9 mouse cellular contexts compared by ENCODE assay signal in genomic region chr2:116838538-116839197, GRCm38 (mm10). TPM values are rescaled to one million over a fixed set of nuclear protein-coding genes. Genes with fewer than 3 reads are reported as not detected.
DNase-seq lines count a peak whose midpoint lies in the region; ATAC-seq lines count a peak whose summit lies in the region.
"Had no signal": no experiment of that assay in that cellular context is flagged by ENCODE, and none has a peak within 500 bp of the region (broad histone marks: within the 10 kb centered on the region; RNA-seq: fewer than 3 reads in every experiment).

No protein-coding gene starts in this region.

- ATAC-seq in forebrain, embryonic 14.5 days: peak; percentile 75
- ATAC-seq in intestine, embryonic 16.5 days: peak; percentile 52; the same call in 1 of the 2 replicates
- no peak for ATAC-seq in monocyte, adult 5-6 weeks (replicated peaks; ENCODE audit: insufficient number of reproducible peaks, low FRiP score, low TSS enrichment, poor library complexity, severe bottlenecking)

- WGBS in forebrain, embryonic 14.5 days: 26% methylated on average over 8 of the region's 8 CpGs
- 45% methylated on average over 8 of the region's 8 CpGs for WGBS in intestine, embryonic 16.5 days

- peak; percentile 42 for DNase-seq in layer of hippocampus, adult 11-12 months (ENCODE audit: low spot score)
- DNase-seq in layer of hippocampus, adult 9-10 months (ENCODE audit: low spot score): no peak
- peak; percentile 10 for DNase-seq in adrenal gland, adult 8-10 months
- peak; percentile 84 for DNase-seq in forebrain, embryonic 14.5 days (ENCODE audit: low spot score)
- DNase-seq in lung, adult 18-20 months: peak; percentile 13 to 31
- DNase-seq in retina, embryonic 14.5 days (ENCODE audit: low spot score): peak; percentile 81

- no peak overlapping the region for H3K27ac ChIP-seq in forebrain, embryonic 14.5 days (ENCODE audit: low read depth, low read length)
- no peak overlapping the region for H3K27ac ChIP-seq in intestine, embryonic 16.5 days (ENCODE audit: low read length)

- H3K36me3 ChIP-seq in forebrain, embryonic 14.5 days (ENCODE audit: control insufficient read depth, insufficient read depth, low read length): no peaks in the 10 kb centered on the region
- H3K36me3 ChIP-seq in intestine, embryonic 16.5 days (ENCODE audit: control insufficient read depth, insufficient read depth, low read length): no peaks in the 10 kb centered on the region

- no peaks in the 10 kb centered on the region for H3K9me3 ChIP-seq in forebrain, embryonic 14.5 days (replicated peaks; ENCODE audit: control insufficient read depth, low read length)
- no peaks in the 10 kb centered on the region for H3K9me3 ChIP-seq in intestine, embryonic 16.5 days (ENCODE audit: control insufficient read depth, low read length)

- no peak overlapping the region; the same call in 1 of the 2 replicates for H3K4me2 ChIP-seq in forebrain, embryonic 14.5 days (ENCODE audit: low read length)
- H3K4me2 ChIP-seq in intestine, embryonic 16.5 days (ENCODE audit: low read depth, low read length): no peak overlapping the region

- H3K4me3 ChIP-seq in forebrain, embryonic 14.5 days (ENCODE audit: low read depth, low read length): no peak overlapping the region
- H3K4me3 ChIP-seq in intestine, embryonic 16.5 days (ENCODE audit: low read length): no peak overlapping the region

- no peaks in the 10 kb centered on the region for H3K4me1 ChIP-seq in forebrain, embryonic 14.5 days (ENCODE audit: control insufficient read depth, insufficient read depth, low read length)
- no peaks in the 10 kb centered on the region for H3K4me1 ChIP-seq in intestine, embryonic 16.5 days (ENCODE audit: control insufficient read depth, insufficient read depth, low read length)

- H3K27me3 ChIP-seq in forebrain, embryonic 14.5 days (replicated peaks; ENCODE audit: control insufficient read depth, insufficient read depth, low read length): no peaks in the 10 kb centered on the region
- no peaks in the 10 kb centered on the region for H3K27me3 ChIP-seq in intestine, embryonic 16.5 days (replicated peaks; ENCODE audit: control insufficient read depth, insufficient read depth, low read length)

- H3K9ac ChIP-seq in forebrain, embryonic 14.5 days (ENCODE audit: low read length): no peak overlapping the region
- no peak overlapping the region for H3K9ac ChIP-seq in intestine, embryonic 16.5 days (ENCODE audit: low read depth, low read length)

RNA-seq across cellular contexts. Expression of gene Tmco5, which starts 39.8 kb away (rescaled TPM):
- total RNA-seq in adrenal gland, adult 8-10 months (2022): not detected
- polyA plus RNA-seq in forebrain, embryonic 14.5 days (2014; fragmentation: Nextera tagmentation; extraction: Ambion mirVana): not detected in 2 replicates
- polyA plus RNA-seq in intestine, embryonic 16.5 days (2015; fragmentation: Nextera tagmentation; extraction: Ambion mirVana): not detected in 2 replicates
- not detected in 3 replicates for total RNA-seq in monocyte, adult 5-6 weeks (2017)
- total RNA-seq: adrenal gland, adult 18-20 months had no signal
